9 mouse cellular contexts compared by ENCODE assay signal in genomic region chr15:25047875-25048274, GRCm38 (mm10).
DNase-seq lines count a peak whose midpoint lies in the region; ATAC-seq lines count a peak whose summit lies in the region.
"Had no signal": no experiment of that assay in that cellular context is flagged by ENCODE, and none has a peak within 500 bp of the region (broad histone marks: within the 10 kb centered on the region; RNA-seq: fewer than 3 reads in every experiment).

No protein-coding gene starts in this region.

- H3K9me3 ChIP-seq in liver, embryonic 12.5 days (replicated peaks) = 0 out of 2 replicates have a peak, but pooled peaks cover 6% of the 10 kb centered on the region
- H3K9me3 ChIP-seq in limb, embryonic 11.5 days (ENCODE audit: control insufficient read depth, low read length) = no peaks in the 10 kb centered on the region

- H3K27me3 ChIP-seq in liver, embryonic 12.5 days (replicated peaks) = no peaks in the 10 kb centered on the region
- no peaks in the 10 kb centered on the region for H3K27me3 ChIP-seq in limb, embryonic 11.5 days (ENCODE audit: control insufficient read depth, insufficient read depth, low read length)

- no peak overlapping the region for H3K4me2 ChIP-seq in liver, embryonic 12.5 days
- no peak overlapping the region for H3K4me2 ChIP-seq in limb, embryonic 11.5 days (ENCODE audit: low read depth, severe bottlenecking)

- WGBS in liver, embryonic 12.5 days (ENCODE audit: insufficient replicate concordance) = 40% methylated on average over 1 of the region's 1 CpGs
- WGBS in limb, embryonic 11.5 days = 35% methylated on average over 1 of the region's 1 CpGs

- DNase-seq in cerebellum, postnatal 14 days = peak; percentile 73 to 78
- no peak for DNase-seq in cerebellum, adult 9-10 months
- peak; percentile 46 for DNase-seq in liver
- peak; percentile 9 for DNase-seq in T-cell, adult 2 months (ENCODE audit: low spot score)
- peak; percentile 13 for DNase-seq in fibroblast of lung, adult 2 months (ENCODE audit: low read depth)
- peak; percentile 74 for DNase-seq in limb, embryonic 11.5 days (ENCODE audit: low spot score)
- DNase-seq in right cerebral cortex, postnatal 4 days = peak; percentile 58

- H3K27ac ChIP-seq in liver, embryonic 12.5 days = no peak overlapping the region
- no peak overlapping the region for H3K27ac ChIP-seq in limb, embryonic 11.5 days (replicated peaks; ENCODE audit: low read depth, low read length)

- H3K36me3 ChIP-seq in liver, embryonic 12.5 days = no peaks in the 10 kb centered on the region
- no peaks in the 10 kb centered on the region for H3K36me3 ChIP-seq in limb, embryonic 11.5 days (ENCODE audit: control insufficient read depth, insufficient read depth, low read length)
- H3K36me3 ChIP-seq: G1E had no signal

- no peak overlapping the region for H3K9ac ChIP-seq in liver, embryonic 12.5 days
- H3K9ac ChIP-seq in limb, embryonic 11.5 days (ENCODE audit: low read length) = no peak overlapping the region

- no peak overlapping the region for H3K4me3 ChIP-seq in liver, embryonic 12.5 days
- no peak overlapping the region for H3K4me3 ChIP-seq in limb, embryonic 11.5 days (ENCODE audit: low read depth, low read length)

- no peaks in the 10 kb centered on the region for H3K4me1 ChIP-seq in liver, embryonic 12.5 days
- H3K4me1 ChIP-seq in limb, embryonic 11.5 days (ENCODE audit: control insufficient read depth, insufficient read depth, low read length) = no peaks in the 10 kb centered on the region

- no peak for ATAC-seq in liver, embryonic 12.5 days
- ATAC-seq in limb, embryonic 11.5 days (ENCODE audit: insufficient number of reproducible peaks, low FRiP score, low TSS enrichment, low read depth) = no peak
